Mouse (Mus musculus) thymus, adult 2 months (tissue): ENCODE data around the gene C5ar1.

Experiments
- CTCF ChIP-seq: fragments of 200-500 bp; IDR thresholded peaks from 2 replicates; pipeline ENCODE4 v1.5.1; 2012; ENCODE audit warnings: mild to moderate bottlenecking, control low read depth, low read length, moderate library complexity, borderline replicate concordance; ENCODE audit not compliant: control insufficient read depth, poor library complexity, insufficient read depth; ENCODE audit errors: extremely low read depth
- POLR2A ChIP-seq: fragments of 200-500 bp; IDR thresholded peaks from 2 replicates; pipeline ENCODE4 v1.6.1; 2012; ENCODE audit warnings: mild to moderate bottlenecking, low read length, control low read depth, moderate library complexity; ENCODE audit not compliant: control insufficient read depth, poor library complexity, insufficient read depth; ENCODE audit errors: extremely low read depth

DNA sequence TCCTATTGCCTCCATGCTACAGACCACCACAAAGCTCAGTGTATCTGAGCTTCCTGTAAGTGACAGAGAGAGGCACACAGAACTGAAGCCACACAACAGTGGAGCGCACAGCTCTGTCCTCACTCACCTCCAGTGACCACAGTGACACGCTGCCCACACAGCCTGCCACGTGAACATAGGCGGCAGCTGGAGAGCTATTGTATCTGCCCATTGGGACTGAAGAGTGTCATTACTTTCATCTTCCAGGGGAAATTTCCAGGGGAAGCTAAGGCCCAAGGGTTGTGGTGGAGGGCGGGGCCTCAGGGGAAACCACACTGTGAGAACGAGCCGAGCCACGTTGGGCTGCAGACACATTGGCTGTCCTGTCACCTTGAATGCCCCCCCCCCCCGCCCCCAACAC, 54.5 kb downstream of the C5ar1 start:
- no peak for TF ChIP-seq CTCF
- no peak for TF ChIP-seq POLR2A
